Mouse (Mus musculus) lung, adult 18-20 months (tissue): ENCODE results near the gene Treml1.

Experiments used
- DNase-seq, 2 experiments: peaks; one replicate each; pipeline ENCODE4 v3.0.0; 2022; ENCODE audit warnings: mixed read lengths in 2 of 2

Gene Treml1

GRCm38 (mm10) chr17:48362346-48362745, 2.6 kb downstream of the Treml1 start:
- no peak for DNase-seq

- no peak for DNase-seq
These were observed 3.2 kb downstream of the Treml1 start for GRCm38 (mm10) chr17:48362966-48363365.

GRCm38 (mm10) chr17:48363421-48363965, 3.8 kb downstream of the Treml1 start:
- no peak for DNase-seq

GRCm38 (mm10) chr17:48365511-48366155, 5.9 kb downstream of the Treml1 start:
- DNase-seq = no peak

GRCm38 (mm10) chr17:48366806-48367205, 7.1 kb downstream of the Treml1 start:
- no peak for DNase-seq

GRCm38 (mm10) chr17:48371621-48372020, 11.9 kb downstream of the Treml1 start:
- no peak for DNase-seq

GRCm38 (mm10) chr17:48372987-48373386, 13.3 kb downstream of the Treml1 start:
- no peak for DNase-seq

- DNase-seq = no peak
These were observed 16.4 kb downstream of the Treml1 start for GRCm38 (mm10) chr17:48376102-48376501.

- DNase-seq = no peak
These were observed 19.3 kb downstream of the Treml1 start for GRCm38 (mm10) chr17:48379050-48379449.

GRCm38 (mm10) chr17:48385786-48386461, 26.2 kb downstream of the Treml1 start:
- DNase-seq = no peak

- DNase-seq = no peak
These were observed 28.9 kb downstream of the Treml1 start for GRCm38 (mm10) chr17:48388666-48389065.

GRCm38 (mm10) chr17:48389442-48389841, 29.7 kb downstream of the Treml1 start:
- no peak for DNase-seq

- DNase-seq = no peak
These were observed 31.7 kb downstream of the Treml1 start for GRCm38 (mm10) chr17:48391446-48391845.

- no peak for DNase-seq
These were observed 32.9 kb downstream of the Treml1 start for GRCm38 (mm10) chr17:48392616-48393015.

- DNase-seq = no peak
These were observed 42.0 kb downstream of the Treml1 start for GRCm38 (mm10) chr17:48401710-48402109.

- no peak for DNase-seq
These were observed 43.0 kb downstream of the Treml1 start for GRCm38 (mm10) chr17:48402751-48403150.

GRCm38 (mm10) chr17:48403848-48404247, 44.1 kb downstream of the Treml1 start:
- no peak for DNase-seq

- DNase-seq = no peak
These were observed 45.0 kb downstream of the Treml1 start for GRCm38 (mm10) chr17:48404706-48405105.

GRCm38 (mm10) chr17:48407154-48407553, 47.4 kb downstream of the Treml1 start:
- DNase-seq = no peak

GRCm38 (mm10) chr17:48407910-48408525, 48.3 kb downstream of the Treml1 start:
- no peak for DNase-seq

- peak; percentile 82 to 84 for DNase-seq
These were observed 49.0 kb downstream of the Treml1 start for GRCm38 (mm10) chr17:48408526-48409291.

- DNase-seq = peak; percentile 99
These were observed 49.9 kb downstream of the Treml1 start, which contains the start of the genes Nfya and Oard1 for GRCm38 (mm10) chr17:48409380-48410298. Gene Nfya, minus strand, starts transcription at chr17:48409906. Gene Oard1, plus strand, starts transcription at chr17:48410014.
